Mouse (Mus musculus) c-Kit-positive CD71-positive TER-119-positive erythroid progenitor cells, embryonic 14.5 days (primary cell): ENCODE measurements around the gene Eef2.
A peak's percentile ranks its signal among the peaks of the same experiment; 100 is the strongest.
"Not testable (repeated sequence)": the region's sequence is repeated elsewhere in the genome, so short reads cannot be mapped to it uniquely, and the experiment has no call there.

Experiments
- DNase-seq: peaks from one replicate; pipeline ENCODE4 v3.0.0-alpha.2; 2013; ENCODE audit warnings: low spot score

The Eef2 gene

GRCm38 (mm10) chr10:81180946-81181345 lies 4.5 kb downstream of the Eef2 start:
- DNase-seq: no peak

- DNase-seq: not testable (repeated sequence)
These were observed 5.4 kb downstream of the Eef2 start for GRCm38 (mm10) chr10:81181860-81182259.

- peak; percentile 99 for DNase-seq
These were observed 6.2 kb downstream of the Eef2 start, which contains the start of gene Dapk3 for GRCm38 (mm10) chr10:81182336-81183333. Gene Dapk3 (plus strand): TSS chr10:81183005.

GRCm38 (mm10) chr10:81183805-81184204 lies 7.4 kb downstream of the Eef2 start, which contains the start of gene 4930442H23Rik:
Gene 4930442H23Rik (minus strand): TSS chr10:81183849.
- no peak for DNase-seq

- no peak for DNase-seq
These were observed 8.3 kb downstream of the Eef2 start for GRCm38 (mm10) chr10:81184765-81185164.

GRCm38 (mm10) chr10:81187161-81187560 lies 10.7 kb downstream of the Eef2 start:
- DNase-seq: no peak

- DNase-seq: no peak
These were observed 13.4 kb downstream of the Eef2 start for GRCm38 (mm10) chr10:81189821-81190220.

GRCm38 (mm10) chr10:81190236-81190911 lies 13.9 kb downstream of the Eef2 start:
- DNase-seq: no peak

GRCm38 (mm10) chr10:81190912-81191321 lies 14.5 kb downstream of the Eef2 start:
- DNase-seq: no peak

GRCm38 (mm10) chr10:81191342-81191982 lies 15.0 kb downstream of the Eef2 start:
- DNase-seq: no peak

GRCm38 (mm10) chr10:81192270-81192967 lies 16.0 kb downstream of the Eef2 start:
- DNase-seq: peak; percentile 72

- DNase-seq: no peak
These were observed 16.6 kb downstream of the Eef2 start for GRCm38 (mm10) chr10:81192968-81193501.

GRCm38 (mm10) chr10:81193991-81194774 lies 17.8 kb downstream of the Eef2 start:
- DNase-seq: no peak

- DNase-seq: no peak
These were observed 18.9 kb downstream of the Eef2 start for GRCm38 (mm10) chr10:81195300-81195699.

GRCm38 (mm10) chr10:81196470-81197065 lies 20.1 kb downstream of the Eef2 start:
- DNase-seq: no peak

GRCm38 (mm10) chr10:81197305-81197704 lies 20.9 kb downstream of the Eef2 start:
- no peak for DNase-seq

GRCm38 (mm10) chr10:81198230-81198629 lies 21.8 kb downstream of the Eef2 start:
- peak; percentile 78 for DNase-seq

GRCm38 (mm10) chr10:81198990-81199389 lies 22.6 kb downstream of the Eef2 start:
- no peak for DNase-seq

GRCm38 (mm10) chr10:81200141-81200540 lies 23.7 kb downstream of the Eef2 start:
- DNase-seq: no peak
